Mouse (Mus musculus): ENCODE measurements around the gene Por. TPM values are rescaled to one million over a fixed set of nuclear protein-coding genes. Genes with fewer than 3 reads are reported as not detected.

Gene Por
- polyA plus RNA-seq, 1 experiment from 2014 or later = 127 TPM

DNA sequence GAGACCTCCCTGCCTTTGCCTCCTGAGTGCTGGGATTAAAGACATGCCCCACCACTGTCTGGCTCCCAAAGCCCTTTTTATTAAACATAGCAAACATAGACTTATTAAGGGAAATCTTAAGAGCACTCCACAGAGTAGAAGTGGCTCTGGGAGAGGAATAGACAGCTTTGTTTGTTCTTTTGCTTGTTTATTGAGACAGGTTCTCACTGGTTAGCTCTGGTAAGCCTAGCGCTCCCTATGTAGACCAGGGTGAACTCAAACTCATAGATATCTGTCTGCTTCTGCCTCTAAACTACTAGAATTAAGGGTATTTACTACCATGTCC lies 20.6 kb upstream of the Por start:
- Histone ChIP-seq H3K27me3 (ENCODE audit: control insufficient read depth, insufficient read depth, low read depth, low read length) (no peaks in the 10 kb centered on the region), H3K4me3 (ENCODE audit: low read depth, low read length) (no peak overlapping the region), H3K36me3 (ENCODE audit: control insufficient read depth, insufficient read depth, low read length) (no peaks in the 10 kb centered on the region), H3K4me1 (ENCODE audit: control insufficient read depth, insufficient read depth, low read length) (no peaks in the 10 kb centered on the region), H3K4me2 (ENCODE audit: low read length) (no peak overlapping the region), H3K27ac (ENCODE audit: low read length) (no peak overlapping the region), H3K9me3 (replicated peaks; ENCODE audit: control insufficient read depth, low read length, poor library complexity, severe bottlenecking) (no peaks in the 10 kb centered on the region), H3K9ac (ENCODE audit: low read depth, low read length) (no peak overlapping the region)
- ATAC-seq = no peak
- 100% methylated on average over 1 of the region's 1 CpGs for WGBS

DNA sequence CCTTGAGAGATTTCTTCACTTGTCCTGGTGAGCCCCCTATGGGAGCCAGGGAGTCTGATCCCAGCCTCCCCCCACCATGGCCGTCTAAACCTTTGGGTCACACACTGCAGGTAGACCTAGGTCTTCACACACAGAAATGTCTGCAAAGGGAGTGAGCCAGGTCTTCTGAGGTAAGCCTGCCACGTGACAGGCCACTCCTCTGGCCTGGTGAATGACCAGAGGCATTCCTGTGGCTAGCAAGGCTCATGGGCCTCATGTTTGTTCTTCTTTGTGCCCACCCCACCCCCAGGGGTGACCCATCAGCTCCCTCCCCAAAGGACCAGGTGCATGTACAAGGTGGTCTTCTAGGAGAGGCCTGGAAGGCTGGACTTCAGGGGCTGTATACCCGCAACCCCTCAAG lies 18.3 kb upstream of the Por start:
- ATAC-seq = no peak
- H3K36me3 ChIP-seq (ENCODE audit: control insufficient read depth, insufficient read depth, low read length) = no peaks in the 10 kb centered on the region
- no peaks in the 10 kb centered on the region for H3K27me3 ChIP-seq (ENCODE audit: control insufficient read depth, insufficient read depth, low read depth, low read length)
- H3K4me1 ChIP-seq (ENCODE audit: control insufficient read depth, insufficient read depth, low read length) = no peaks in the 10 kb centered on the region
- H3K9me3 ChIP-seq (replicated peaks; ENCODE audit: control insufficient read depth, low read length, poor library complexity, severe bottlenecking) = no peaks in the 10 kb centered on the region
- H3K9ac ChIP-seq (ENCODE audit: low read depth, low read length) = no peak overlapping the region
- 79% methylated on average over 3 of the region's 3 CpGs for WGBS
- no peak overlapping the region for H3K4me2 ChIP-seq (ENCODE audit: low read length)
- no peak overlapping the region for H3K4me3 ChIP-seq (ENCODE audit: low read depth, low read length)
- H3K27ac ChIP-seq (ENCODE audit: low read length) = no peak overlapping the region

DNA sequence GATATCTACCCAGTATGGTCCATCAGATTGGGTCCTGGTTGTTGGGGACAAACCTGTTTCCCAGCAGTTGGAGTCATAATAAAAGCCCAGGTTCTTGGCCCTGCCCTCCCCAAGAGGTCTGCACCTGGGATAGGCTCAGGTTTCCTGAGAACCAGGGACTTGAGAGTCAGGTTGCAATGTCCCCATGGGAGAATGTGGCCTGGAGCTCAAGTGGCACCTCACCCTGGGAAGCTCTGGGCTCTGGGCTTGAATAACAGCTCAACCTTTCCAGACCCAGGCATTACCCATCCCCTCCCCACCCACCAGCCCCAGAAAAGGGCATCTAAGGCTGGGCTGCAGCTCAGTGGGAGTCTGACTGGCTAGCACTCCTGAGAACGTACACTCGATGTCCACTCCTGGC lies 16.6 kb upstream of the Por start:
- Histone ChIP-seq H3K4me1 (ENCODE audit: control insufficient read depth, insufficient read depth, low read length) (no peaks in the 10 kb centered on the region), H3K27me3 (ENCODE audit: control insufficient read depth, insufficient read depth, low read depth, low read length) (no peaks in the 10 kb centered on the region), H3K4me2 (ENCODE audit: low read length) (no peak overlapping the region), H3K36me3 (ENCODE audit: control insufficient read depth, insufficient read depth, low read length) (no peaks in the 10 kb centered on the region), H3K9me3 (replicated peaks; ENCODE audit: control insufficient read depth, low read length, poor library complexity, severe bottlenecking) (no peaks in the 10 kb centered on the region), H3K9ac (ENCODE audit: low read depth, low read length) (no peak overlapping the region), H3K27ac (ENCODE audit: low read length) (no peak overlapping the region), H3K4me3 (ENCODE audit: low read depth, low read length) (no peak overlapping the region)
- WGBS = 62% methylated on average over 2 of the region's 2 CpGs
- ATAC-seq = no peak

DNA sequence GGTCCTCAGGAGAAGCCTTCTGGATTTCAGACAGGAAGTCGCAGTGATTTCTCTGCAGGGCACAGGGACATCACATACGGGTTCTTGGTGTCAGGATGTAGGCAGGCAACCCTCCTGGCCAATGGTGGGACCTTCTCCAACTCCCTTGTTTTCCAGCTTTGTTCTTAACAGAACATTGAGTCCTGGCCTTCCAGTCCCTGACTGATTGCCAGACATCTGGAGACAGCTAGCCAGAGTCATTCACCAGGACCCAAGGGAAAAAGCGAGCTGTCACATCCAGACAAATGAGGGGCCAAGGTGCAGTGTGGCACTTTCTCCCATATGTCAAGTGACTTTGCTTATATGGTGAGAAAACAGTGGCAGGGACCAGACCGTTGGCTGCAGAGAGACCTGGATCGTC lies 13.8 kb upstream of the Por start:
- H3K9ac ChIP-seq (ENCODE audit: low read depth, low read length) = no peak overlapping the region
- H3K27me3 ChIP-seq (ENCODE audit: control insufficient read depth, insufficient read depth, low read depth, low read length) = no peaks in the 10 kb centered on the region; the same call in 1 of the 2 replicates
- WGBS = 93% methylated on average over 5 of the region's 5 CpGs
- no peaks in the 10 kb centered on the region for H3K36me3 ChIP-seq (ENCODE audit: control insufficient read depth, insufficient read depth, low read length)
- ATAC-seq = no peak
- H3K4me2 ChIP-seq (ENCODE audit: low read length) = no peak overlapping the region
- H3K27ac ChIP-seq (ENCODE audit: low read length) = no peak overlapping the region
- H3K4me1 ChIP-seq (ENCODE audit: control insufficient read depth, insufficient read depth, low read length) = no peaks in the 10 kb centered on the region
- H3K9me3 ChIP-seq (replicated peaks; ENCODE audit: control insufficient read depth, low read length, poor library complexity, severe bottlenecking) = no peaks in the 10 kb centered on the region
- H3K4me3 ChIP-seq (ENCODE audit: low read depth, low read length) = no peak overlapping the region

DNA sequence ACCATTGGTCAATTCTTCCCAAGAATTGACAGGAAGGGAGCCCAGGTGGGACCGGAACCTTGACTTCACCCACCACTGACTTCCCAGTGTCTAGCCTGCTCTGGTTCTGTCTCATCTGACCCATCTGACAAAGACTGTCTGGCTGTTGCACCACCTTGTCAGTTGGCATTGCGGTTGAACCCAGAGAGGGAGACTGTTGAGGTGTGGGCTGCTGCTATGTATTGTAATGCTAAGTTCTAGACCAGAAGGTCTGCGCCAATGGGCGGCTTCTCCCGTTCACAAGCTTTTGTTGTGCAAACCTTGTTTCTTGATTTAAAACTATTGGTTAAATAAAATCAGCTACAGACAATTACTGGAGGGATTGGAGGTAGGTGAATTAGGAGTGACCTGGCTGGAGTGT lies 12.7 kb upstream of the Por start:
- no peak overlapping the region for H3K4me3 ChIP-seq (ENCODE audit: low read depth, low read length)
- H3K9me3 ChIP-seq (replicated peaks; ENCODE audit: control insufficient read depth, low read length, poor library complexity, severe bottlenecking) = no peaks in the 10 kb centered on the region
- H3K9ac ChIP-seq (ENCODE audit: low read depth, low read length) = no peak overlapping the region
- no peak for ATAC-seq
- no peaks in the 10 kb centered on the region for H3K36me3 ChIP-seq (ENCODE audit: control insufficient read depth, insufficient read depth, low read length)
- H3K27ac ChIP-seq (ENCODE audit: low read length) = no peak overlapping the region
- no peaks in the 10 kb centered on the region; the same call in 1 of the 2 replicates for H3K27me3 ChIP-seq (ENCODE audit: control insufficient read depth, insufficient read depth, low read depth, low read length)
- no peaks in the 10 kb centered on the region for H3K4me1 ChIP-seq (ENCODE audit: control insufficient read depth, insufficient read depth, low read length)
- WGBS = 76% methylated on average over 5 of the region's 5 CpGs
- no peak overlapping the region for H3K4me2 ChIP-seq (ENCODE audit: low read length)

DNA sequence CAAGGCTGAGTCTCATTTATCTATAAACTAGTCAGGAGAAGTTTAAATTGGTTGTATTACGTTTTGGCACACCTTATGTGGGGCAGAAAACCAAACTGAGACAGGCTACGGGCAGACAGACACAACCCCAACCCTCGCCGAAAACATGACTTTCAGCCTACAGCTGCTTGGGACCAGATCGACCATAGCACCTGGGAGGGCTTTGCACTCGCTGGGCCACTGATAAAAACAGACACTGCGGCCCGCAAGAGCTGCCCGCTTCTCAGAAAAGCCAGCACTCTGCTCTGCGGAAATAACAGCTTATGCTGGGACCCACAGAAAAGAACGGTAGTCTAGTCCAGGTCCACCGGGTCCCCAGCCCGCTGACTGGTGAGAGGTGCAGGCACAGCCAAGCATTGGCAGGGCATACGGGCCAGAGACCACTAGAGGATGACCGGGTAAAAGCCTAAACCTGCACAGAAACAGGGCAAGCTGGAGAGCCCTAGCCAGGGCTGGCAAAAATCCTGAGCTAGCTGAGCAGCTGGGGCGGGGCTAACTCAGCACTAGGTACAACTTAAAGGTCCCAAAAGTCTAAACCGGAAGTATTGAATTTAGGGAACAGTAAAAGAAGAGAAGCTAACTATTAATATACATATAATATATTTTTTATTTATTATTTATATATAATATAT lies 12.0 kb upstream of the Por start:
- no peaks in the 10 kb centered on the region; the same call in 1 of the 2 replicates for H3K27me3 ChIP-seq (ENCODE audit: control insufficient read depth, insufficient read depth, low read depth, low read length)
- no peaks in the 10 kb centered on the region for H3K36me3 ChIP-seq (ENCODE audit: control insufficient read depth, insufficient read depth, low read length)
- WGBS = 56% methylated on average over 17 of the region's 17 CpGs
- no peak overlapping the region for H3K27ac ChIP-seq (ENCODE audit: low read length)
- H3K9me3 ChIP-seq (replicated peaks; ENCODE audit: control insufficient read depth, low read length, poor library complexity, severe bottlenecking) = no peaks in the 10 kb centered on the region
- no peaks in the 10 kb centered on the region for H3K4me1 ChIP-seq (ENCODE audit: control insufficient read depth, insufficient read depth, low read length)
- no peak for ATAC-seq
- H3K4me3 ChIP-seq (ENCODE audit: low read depth, low read length) = no peak overlapping the region
- no peak overlapping the region for H3K9ac ChIP-seq (ENCODE audit: low read depth, low read length)
- H3K4me2 ChIP-seq (ENCODE audit: low read length) = no peak overlapping the region

DNA sequence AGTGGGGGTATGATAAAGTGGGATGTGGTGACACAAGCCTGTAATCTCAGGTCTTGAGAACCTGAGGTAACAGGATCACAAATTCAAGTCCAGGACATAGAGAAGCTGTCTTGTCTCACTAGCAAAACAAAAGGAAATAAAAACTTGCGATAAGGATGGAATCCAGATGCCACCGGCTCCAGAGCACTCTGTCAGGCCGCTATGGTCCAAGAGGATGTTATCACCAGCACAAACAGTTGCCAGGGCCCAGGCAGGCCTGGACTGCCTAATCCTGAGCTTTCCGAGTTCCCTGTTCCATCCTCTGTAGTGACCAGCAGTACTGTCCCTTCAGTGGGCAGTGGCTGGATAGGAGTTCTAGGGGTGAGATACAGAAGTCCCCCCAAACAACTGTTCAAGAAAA lies 9.9 kb upstream of the Por start:
- 87% methylated on average over 4 of the region's 4 CpGs for WGBS
- ATAC-seq = no peak
- no peaks in the 10 kb centered on the region for H3K9me3 ChIP-seq (replicated peaks; ENCODE audit: control insufficient read depth, low read length, poor library complexity, severe bottlenecking)
- H3K4me2 ChIP-seq (ENCODE audit: low read length) = no peak overlapping the region
- H3K36me3 ChIP-seq (ENCODE audit: control insufficient read depth, insufficient read depth, low read length) = no peaks in the 10 kb centered on the region
- no peak overlapping the region for H3K9ac ChIP-seq (ENCODE audit: low read depth, low read length)
- no peak overlapping the region for H3K27ac ChIP-seq (ENCODE audit: low read length)
- H3K4me3 ChIP-seq (ENCODE audit: low read depth, low read length) = no peak overlapping the region
- no peaks in the 10 kb centered on the region for H3K4me1 ChIP-seq (ENCODE audit: control insufficient read depth, insufficient read depth, low read length)
- H3K27me3 ChIP-seq (ENCODE audit: control insufficient read depth, insufficient read depth, low read depth, low read length) = no peaks in the 10 kb centered on the region; the same call in 1 of the 2 replicates

DNA sequence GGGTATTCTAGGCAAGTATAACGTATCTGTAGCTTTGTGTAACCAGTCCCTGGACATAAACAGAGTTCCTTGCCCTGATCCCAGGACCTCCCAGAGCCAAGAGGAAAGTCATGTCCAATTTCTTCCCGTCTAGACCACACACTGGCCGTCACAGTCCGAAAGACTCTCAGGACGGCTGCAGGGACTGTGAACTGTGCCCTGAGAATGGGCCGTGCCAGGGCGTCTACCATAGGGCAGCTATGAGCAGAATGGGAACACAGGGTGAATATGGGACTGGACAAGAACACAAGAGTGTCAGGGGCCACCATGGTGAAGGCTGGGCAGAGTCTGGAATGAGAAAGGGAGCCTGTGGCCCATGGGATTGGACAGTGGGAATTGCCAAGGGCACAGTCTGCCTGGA lies 9.3 kb upstream of the Por start:
- 92% methylated on average over 7 of the region's 7 CpGs for WGBS
- Histone ChIP-seq H3K9ac (ENCODE audit: low read depth, low read length) (no peak overlapping the region), H3K36me3 (ENCODE audit: control insufficient read depth, insufficient read depth, low read length) (no peaks in the 10 kb centered on the region), H3K4me2 (ENCODE audit: low read length) (no peak overlapping the region), H3K9me3 (replicated peaks; ENCODE audit: control insufficient read depth, low read length, poor library complexity, severe bottlenecking) (0 out of 2 replicates have a peak, but pooled peaks cover 2% of the 10 kb centered on the region), H3K27ac (ENCODE audit: low read length) (no peak overlapping the region), H3K27me3 (ENCODE audit: control insufficient read depth, insufficient read depth, low read depth, low read length) (no peaks in the 10 kb centered on the region; the same call in 1 of the 2 replicates), H3K4me3 (ENCODE audit: low read depth, low read length) (no peak overlapping the region), H3K4me1 (ENCODE audit: control insufficient read depth, insufficient read depth, low read length) (no peaks in the 10 kb centered on the region)
- ATAC-seq = no peak

DNA sequence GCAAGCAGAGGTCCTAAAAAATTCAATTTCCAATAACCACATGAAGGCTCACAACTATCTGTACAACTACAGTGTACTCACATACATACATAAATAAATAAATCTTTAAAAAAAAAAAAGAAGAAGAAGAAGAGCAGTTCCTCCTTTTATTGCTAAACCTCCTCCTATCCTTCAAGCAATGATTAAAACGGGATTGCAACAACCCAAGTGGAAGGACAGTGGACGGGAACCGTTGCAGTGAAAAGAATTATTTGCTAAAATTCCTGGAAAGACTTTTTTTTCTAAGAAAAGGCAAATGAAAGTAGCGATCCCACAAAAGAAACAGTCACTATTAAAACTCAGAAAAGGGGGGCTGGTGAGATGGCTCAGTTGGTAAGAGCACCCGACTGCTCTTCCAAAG lies 2.9 kb upstream of the Por start:
- no peaks in the 10 kb centered on the region for H3K36me3 ChIP-seq (ENCODE audit: control insufficient read depth, insufficient read depth, low read length)
- H3K4me3 ChIP-seq (ENCODE audit: low read depth, low read length) = no peak overlapping the region
- 94% methylated on average over 5 of the region's 5 CpGs for WGBS
- H3K27me3 ChIP-seq (ENCODE audit: control insufficient read depth, insufficient read depth, low read depth, low read length) = no peaks in the 10 kb centered on the region
- no peak for ATAC-seq
- no peak overlapping the region for H3K27ac ChIP-seq (ENCODE audit: low read length)
- H3K9ac ChIP-seq (ENCODE audit: low read depth, low read length) = no peak overlapping the region
- no peak overlapping the region for H3K4me2 ChIP-seq (ENCODE audit: low read length)
- 0 out of 2 replicates have a peak, but pooled peaks cover 6% of the 10 kb centered on the region for H3K9me3 ChIP-seq (replicated peaks; ENCODE audit: control insufficient read depth, low read length, poor library complexity, severe bottlenecking)
- H3K4me1 ChIP-seq (ENCODE audit: control insufficient read depth, insufficient read depth, low read length) = no peaks in the 10 kb centered on the region

Data from midbrain, embryonic 16.5 days (tissue).